Mouse (Mus musculus) left cerebral cortex, postnatal 14 days (tissue): ENCODE measurements around the gene Zfp382. TPM values are rescaled to one million over a fixed set of nuclear protein-coding genes. Genes with fewer than 3 reads are reported as not detected.
"Not testable (repeated sequence)": the region's sequence is repeated elsewhere in the genome, so short reads cannot be mapped to it uniquely, and the experiment has no call there.

Experiments
- DNase-seq, 2 experiments: peaks; one replicate each; pipeline ENCODE4 v3.0.0; 2021 to 2022; ENCODE audit warnings: low spot score in 2 of 2, mixed read lengths in 1 of 2
- intact Hi-C: fragments of 180-260 bp; cut with DNase I; formaldehyde crosslinking; loops from one replicate; pipeline ENCODE4 v1.15.1; 2025
- total RNA-seq, 2 experiments: library from RNA; stranded (reverse); gene quantifications; 2 replicates each; pipeline ENCODE4 v1.2.3; 2021

Gene Zfp382
- total RNA-seq, 2 experiments from 2014 or later: 29.8 to 35.3 TPM

DNA sequence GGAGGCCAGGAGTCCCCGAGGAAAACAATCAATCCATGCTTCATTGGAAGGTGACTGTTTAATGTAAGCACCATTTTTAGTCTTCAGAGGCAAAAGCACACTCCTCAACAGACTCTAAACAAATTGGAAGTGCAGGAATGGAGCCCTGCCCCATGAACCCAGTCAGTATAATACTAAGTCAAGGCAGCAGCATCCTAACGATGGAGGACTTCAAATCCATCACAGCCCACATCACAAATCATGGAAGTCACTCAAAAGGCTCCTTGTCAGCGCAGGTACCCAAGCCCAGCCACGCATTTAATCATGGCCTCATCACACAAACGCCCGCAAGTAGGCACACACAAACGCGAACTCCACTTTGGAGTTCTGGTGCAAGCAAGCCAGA lies 21.4 kb downstream of the Zfp382 start:
- intact Hi-C loops: no loop called here
- DNase-seq: no peak

DNA sequence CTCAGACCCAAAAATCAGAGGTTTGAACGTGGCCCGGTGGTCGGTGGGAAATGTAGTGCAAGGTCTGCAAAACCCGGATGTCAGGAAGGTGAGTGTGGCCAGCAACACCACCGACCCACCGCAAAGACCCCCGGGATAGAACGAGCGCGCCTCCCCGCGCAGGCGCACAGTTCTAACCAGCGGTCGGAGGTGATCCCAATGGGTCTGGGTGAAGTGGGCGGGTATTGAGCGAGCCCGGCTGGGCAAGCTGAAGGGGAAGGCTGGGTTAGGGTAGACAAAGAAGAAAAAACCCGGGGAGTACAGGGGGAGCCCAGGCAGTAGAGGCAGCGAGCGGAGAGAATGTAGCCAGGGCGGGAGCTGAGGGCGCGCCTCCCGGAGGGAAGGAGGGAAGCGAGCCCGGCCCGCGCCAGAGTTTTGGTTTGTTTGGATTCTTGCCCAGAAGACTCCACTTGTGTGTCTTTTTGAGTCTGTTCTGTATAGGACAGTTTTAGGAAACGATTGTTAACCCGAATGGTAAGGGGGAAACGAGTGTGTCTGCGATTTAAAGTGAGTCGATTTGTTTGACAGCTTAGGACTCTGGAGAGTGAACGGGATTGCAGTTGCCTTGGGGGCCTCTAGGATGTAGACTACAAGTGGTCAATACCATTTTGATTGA lies 21.9 kb downstream of the Zfp382 start:
- DNase-seq: peak; percentile 70 to 84
- intact Hi-C loops: no loop called here

DNA sequence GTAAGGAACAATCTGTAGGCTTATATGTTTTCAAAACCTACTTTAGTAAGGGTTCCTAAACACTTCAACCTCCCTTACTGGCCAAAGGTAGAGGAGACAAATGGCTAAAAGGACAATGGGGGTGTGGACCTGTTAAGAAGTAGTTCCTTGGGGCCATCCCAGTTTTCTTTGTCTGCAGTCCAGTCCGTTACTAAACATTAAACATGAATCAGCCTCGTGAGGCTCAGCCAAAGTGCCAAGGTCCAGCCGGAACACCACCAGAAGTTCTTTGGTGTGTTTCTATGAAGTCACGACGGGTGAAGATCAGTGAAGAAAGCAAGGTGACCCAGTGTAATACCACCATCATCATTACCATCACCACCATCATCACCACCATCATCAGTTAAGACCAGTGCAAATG lies 25.3 kb downstream of the Zfp382 start:
- DNase-seq: no peak
- intact Hi-C loops: no loop called here

DNA sequence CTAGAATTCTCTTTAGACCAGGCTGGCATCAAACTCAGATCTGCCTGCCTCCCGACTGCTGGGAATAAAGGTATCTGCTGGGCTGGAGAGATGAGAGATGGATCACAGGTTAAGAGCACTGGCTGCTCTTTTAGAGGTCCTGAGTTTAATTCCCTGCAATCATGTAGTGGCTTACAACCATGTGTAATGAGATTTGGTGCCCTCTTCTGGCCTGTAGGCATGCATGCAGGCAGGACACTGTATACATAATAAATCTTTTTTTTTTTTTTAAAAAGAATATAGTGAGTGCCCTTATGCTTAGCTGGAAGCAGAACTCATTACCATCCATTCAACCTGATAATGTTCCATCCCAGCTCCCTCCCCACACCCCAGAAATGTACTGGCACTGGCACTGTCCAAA lies 32.3 kb downstream of the Zfp382 start:
- DNase-seq: no peak
- intact Hi-C loops: no loop called here

DNA sequence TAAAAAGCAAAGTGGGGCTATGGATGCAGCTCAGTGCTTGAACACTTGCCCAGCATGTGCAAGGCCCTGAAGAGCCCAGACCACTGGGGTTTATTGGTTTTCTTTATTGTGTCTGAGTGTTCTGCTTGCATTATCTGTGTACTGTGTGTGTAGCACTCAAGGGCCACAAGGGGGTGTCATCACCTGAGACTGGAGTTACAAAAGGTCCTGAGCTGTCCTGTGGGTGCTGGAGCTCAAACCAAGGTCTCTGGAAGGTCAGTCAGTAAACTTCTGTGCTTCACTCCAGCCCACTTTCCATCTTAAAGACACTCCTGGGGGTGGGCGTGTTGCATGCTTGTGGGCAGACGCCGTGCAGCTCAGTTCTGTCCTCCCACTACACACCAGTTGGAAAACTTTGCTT lies 33.8 kb downstream of the Zfp382 start:
- no peak for DNase-seq
- intact Hi-C loops: no loop called here

DNA sequence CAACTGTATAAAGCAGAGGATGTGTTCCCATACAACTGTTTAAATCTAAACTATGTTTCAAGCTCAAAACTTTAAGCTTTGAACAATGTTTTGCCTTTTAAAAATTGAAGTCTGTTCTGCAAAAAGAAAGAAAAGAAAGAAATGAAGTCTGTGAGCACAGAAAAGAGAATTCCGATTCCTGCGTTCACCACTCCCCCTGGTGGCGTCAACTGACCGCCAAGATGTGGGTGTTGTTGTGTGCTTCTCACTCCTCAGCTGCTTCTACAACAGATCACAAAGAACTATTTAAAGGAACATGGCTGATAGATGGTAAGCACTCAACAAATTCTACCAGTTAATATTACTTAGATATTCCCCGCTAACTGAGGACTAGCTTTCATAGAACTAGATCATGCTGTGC lies 41.4 kb downstream of the Zfp382 start:
- no peak for DNase-seq
- intact Hi-C loops: loop anchor here (10.0 kb wide), 1 partner anchor 148 kb away; no protein-coding TSS in a partner anchor

DNA sequence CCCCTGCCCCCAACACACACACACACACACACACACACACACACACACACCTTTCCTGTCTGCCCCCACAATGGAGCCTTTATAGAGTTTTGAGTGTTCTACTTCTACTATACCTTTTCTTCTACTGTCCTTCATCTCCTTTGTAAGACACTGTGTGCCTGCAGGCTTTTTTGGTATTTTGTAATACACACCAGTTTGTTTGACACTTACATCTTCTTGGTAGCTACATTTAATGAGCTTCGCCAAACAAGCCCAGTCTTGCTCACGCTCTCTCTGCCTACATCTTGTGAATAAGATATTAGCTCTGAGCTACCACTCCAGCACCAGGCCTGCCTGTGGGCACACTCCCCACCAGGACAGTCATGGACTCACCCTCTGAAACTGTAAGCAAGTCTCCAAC lies 43.0 kb downstream of the Zfp382 start:
- no peak for DNase-seq
- intact Hi-C loops: loop anchor here (10.0 kb wide), 1 partner anchor 150 kb away; no protein-coding TSS in a partner anchor

DNA sequence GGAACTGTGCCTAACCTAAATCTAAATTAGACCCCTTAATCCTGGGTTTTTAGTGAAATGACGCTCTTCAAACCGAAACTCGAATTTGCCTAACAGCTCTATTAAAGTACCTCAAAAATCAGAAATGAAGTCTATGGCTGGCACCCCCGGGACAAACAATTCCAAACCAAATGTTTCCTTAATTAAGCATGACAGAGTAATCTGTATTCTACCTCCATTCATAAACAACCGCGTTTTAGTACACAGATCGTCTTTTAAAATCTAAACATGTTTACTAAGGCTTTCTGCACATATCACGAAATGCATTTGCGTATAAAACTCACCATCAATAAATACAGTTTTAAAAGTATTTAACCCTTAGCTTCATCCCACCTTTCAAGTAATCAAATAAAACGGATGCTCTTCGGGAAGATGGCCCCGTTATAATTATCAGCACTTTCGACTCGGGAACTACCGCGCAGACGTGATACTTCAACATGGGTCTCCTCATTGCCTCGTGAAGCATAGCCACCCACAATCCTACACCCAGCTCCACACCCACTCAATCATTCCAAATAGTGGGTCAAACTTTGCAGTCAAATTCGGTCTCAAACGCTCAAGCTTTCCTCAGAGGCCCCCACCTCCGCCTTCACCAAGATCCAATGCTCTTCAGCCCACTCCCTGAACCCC lies 47.3 kb downstream of the Zfp382 start:
- intact Hi-C loops: loop anchor here (10.0 kb wide), 1 partner anchor 154 kb away; no protein-coding TSS in a partner anchor
- DNase-seq: peak; percentile 28 to 46

DNA sequence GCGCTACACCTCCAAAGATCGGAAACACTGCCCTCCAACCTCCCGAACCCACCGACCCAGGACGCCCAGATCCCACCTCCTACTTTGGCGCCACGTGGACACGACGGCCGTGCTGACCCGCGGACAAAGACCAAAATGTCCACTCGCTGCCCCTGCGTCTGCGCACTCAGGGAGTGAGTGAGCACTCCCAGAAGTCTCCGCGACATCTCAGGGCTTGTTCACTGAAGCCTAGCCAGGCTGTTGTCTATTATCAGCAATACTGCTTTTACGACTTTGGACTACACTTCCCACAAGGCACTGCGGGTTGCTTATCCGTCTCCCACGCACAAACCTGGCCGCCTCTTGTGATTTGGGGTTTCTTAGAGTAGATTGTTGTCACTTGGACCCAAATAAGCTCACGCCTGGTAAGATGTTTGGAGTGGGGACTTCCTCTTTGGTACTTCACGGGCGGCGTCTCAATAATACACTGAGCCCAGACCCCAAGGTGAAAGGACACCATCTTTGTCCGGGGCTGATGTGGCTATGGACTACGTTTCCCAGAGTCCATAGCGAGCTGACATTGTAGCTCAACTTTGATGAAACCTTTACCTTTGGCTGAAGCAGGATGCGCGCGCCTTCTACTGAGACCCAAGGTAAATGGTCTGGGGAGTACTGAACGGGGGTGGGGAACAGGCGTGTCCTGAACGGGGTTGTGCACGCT lies 48.0 kb downstream of the Zfp382 start, which contains the start of gene Zfp146:
Zfp146 (minus strand) TSS at position 168 of the 700 bp plus-strand sequence.
- peak; percentile 93 to 97 for DNase-seq
- intact Hi-C loops: loop anchor here (10.0 kb wide), 1 partner anchor 155 kb away; no protein-coding TSS in a partner anchor

DNA sequence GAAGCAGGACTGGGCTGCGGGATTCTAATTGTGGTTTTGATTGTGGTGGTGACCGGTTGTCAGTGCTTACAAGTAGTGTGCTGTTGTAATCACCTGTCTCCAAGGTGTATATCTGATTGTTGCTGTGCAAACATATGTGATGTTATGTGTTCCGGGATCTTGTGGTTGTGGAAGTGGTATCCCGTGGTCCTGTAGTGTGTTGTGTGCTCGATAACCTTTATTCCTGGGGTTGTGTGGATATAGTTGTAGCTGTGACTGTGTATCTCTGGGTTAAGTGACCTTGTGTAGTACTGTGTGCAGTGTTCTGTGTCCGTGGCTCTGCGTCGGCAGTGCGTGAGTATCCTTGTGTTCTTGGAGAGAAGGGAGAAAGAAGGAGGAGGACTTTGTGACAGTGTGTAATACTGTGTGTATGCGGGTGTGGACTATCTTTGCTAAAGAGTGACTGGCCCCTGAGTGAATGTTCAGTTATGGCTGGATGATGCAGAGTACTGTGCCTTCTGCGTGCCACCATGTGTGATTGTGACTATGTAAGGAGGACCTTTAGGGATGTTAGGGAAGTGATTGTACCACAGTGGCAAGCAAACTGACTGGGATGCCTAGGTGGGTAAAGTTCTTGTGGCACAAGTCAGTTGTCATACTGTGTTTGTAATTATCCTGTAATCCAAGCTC lies 48.7 kb downstream of the Zfp382 start:
- intact Hi-C loops: no loop called here
- DNase-seq: peak in 1 of 2 experiments; percentile 28

DNA sequence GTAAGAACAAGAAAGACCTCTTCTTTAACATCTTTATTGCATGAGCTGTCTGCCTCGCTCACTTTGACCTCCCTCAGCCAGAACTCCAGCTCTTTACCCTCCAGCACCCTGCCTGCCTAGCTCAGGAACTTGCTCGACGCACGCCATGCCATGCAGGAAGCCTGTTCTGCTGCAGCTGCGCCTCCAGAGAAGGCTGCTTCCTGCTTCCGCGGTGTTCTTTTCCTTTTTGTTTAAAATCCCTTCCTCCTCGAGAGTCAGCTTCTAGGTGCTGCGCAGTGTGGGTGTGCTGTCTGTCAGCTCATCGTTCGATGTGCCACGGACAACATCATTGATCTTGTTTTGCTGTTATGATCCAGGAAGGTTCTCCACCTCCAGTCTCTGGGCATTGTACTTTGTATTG lies 54.7 kb downstream of the Zfp382 start:
- intact Hi-C loops: no loop called here
- DNase-seq: no peak

DNA sequence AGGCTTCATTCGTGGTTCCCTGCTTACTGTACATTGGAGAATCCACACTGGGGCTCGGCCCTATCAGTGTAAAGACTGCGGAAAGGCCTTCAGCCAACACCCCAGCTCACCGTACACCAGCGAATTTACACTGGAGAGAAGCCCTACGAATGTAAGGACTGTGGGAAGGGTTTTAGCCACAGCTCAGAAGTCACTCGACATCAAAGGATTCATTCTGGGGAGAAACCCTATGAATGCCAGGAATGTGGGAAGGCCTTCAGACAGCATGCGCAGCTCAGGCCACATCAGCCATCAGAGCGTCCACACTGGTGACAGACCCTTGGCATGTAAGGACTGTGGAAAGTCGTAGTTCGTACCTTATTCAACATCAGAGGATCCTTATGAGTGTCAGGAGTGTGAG lies 56.5 kb downstream of the Zfp382 start:
- DNase-seq: no peak
- intact Hi-C loops: no loop called here

DNA sequence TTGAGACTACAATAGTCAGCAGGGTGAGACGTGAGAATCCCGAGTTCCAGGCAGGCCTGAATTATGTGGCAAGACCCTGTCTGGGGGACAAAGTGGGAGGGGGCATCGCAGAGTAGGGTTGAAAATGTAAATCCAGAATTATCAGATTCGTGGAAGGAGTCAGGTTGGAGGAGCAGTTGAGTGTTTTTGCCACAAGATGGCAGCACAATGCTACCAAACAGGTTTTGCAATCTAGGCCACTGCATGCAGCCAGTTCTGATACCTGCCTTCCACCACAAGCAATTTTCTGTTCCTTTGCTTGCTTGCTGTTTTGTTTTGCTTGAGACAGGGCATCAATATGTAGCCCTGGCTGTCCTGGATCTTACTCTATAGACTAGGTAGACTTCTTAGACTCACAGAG lies 59.6 kb downstream of the Zfp382 start:
- intact Hi-C loops: loop anchor here (5.0 kb wide), 1 partner anchor 36 kb away; no protein-coding TSS in a partner anchor

DNA sequence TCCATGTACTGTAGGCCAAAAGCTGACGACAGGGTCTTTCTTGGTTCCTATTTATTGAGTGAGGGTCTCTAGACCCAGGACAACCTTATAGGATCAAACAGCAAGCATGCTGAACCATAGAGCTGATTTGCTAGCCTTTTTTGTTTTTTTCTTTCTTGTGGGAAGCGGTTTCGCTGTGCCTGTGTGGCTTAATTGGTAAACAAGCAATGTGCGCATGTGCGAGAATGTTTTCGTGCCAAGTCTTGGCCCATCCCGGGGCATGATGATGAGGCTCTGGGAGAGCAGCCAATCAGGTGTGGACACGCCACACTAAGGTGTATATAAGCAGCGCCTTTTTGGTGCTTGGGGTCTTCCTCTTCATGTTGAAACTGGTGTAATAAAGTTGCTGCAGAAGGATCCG lies 60.2 kb downstream of the Zfp382 start:
- DNase-seq: not testable (repeated sequence)
- intact Hi-C loops: loop anchor here (5.0 kb wide), 1 partner anchor 35 kb away; no protein-coding TSS in a partner anchor

More for the DNA sequence above, 59.6 kb downstream of the Zfp382 start:
- peak; percentile 81 to 84 for DNase-seq

DNA sequence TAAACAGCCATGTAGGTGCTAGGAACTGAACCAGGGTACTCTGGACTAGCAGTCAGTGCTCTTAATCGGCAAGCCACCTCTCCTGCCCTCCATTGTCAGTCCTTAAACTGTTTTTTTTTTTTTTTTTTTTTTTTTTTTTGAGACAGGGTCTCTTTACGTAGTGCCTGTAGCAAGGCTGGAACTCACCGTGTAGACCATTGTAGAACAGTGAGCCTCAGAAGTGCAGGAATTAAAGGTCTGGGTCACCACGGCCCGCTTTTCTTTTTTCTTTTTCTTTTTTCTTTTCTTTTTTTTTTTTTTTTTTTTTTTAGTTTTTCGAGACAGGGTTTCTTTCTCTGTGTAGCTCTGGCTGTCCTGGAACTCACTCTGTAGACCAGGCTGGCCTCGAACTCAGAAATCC lies 61.4 kb downstream of the Zfp382 start:
- DNase-seq: not testable (repeated sequence)
- intact Hi-C loops: loop anchor here (5.0 kb wide), 1 partner anchor 34 kb away; no protein-coding TSS in a partner anchor

DNA sequence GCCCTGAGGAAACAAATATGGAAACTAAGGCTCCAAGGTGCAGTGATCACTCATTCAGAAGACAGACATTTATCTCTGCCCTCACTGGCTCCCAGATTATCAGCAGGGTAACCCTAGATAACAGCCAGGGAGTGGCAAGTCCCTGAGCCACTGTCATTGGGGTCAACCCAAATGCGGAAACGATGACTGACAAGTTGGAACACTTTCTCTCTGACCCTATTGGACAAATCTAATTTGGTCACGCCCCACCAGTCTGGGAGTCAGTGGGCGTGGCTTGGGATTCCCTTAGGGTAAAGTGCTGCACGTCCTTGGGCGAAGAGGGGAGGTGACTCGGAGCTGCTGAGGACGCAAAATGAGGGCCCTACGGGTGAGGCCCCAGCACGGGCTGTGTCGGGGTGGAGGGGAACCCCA lies 62.1 kb downstream of the Zfp382 start, which contains the start of gene Cox7a1:
Cox7a1 (plus strand) TSS at position 266 of the 411 bp plus-strand sequence.
- peak; percentile 63 to 65 for DNase-seq
- intact Hi-C loops: loop anchor here (5.0 kb wide), 1 partner anchor 33 kb away; no protein-coding TSS in a partner anchor
